ENCODE assay signal across 26 mouse cellular contexts in genomic region chr10:44819361-44819760, GRCm38 (mm10).
"Had no signal": no experiment of that assay in that cellular context is flagged by ENCODE, and none has a peak within 500 bp of the region (broad histone marks: within the 10 kb centered on the region; RNA-seq: fewer than 3 reads in every experiment).

No protein-coding gene starts in this region.

- DNase-seq: cerebellum, adult 9-11 months; cerebellum, postnatal 10 days; cerebellum, postnatal 14 days; cerebellum, postnatal 36 days; embryo, embryonic 11 days; forebrain, postnatal 0 days; gastrocnemius, adult 2 months; gastrocnemius, postnatal 10 days; gastrocnemius, postnatal 14 days; gastrocnemius, postnatal 25 days; gastrocnemius, postnatal 36 days; heart, adult 11 months; heart, adult 18-20 months; heart, adult 2 months had no signal

- H3K4me1 ChIP-seq: embryonic facial prominence, embryonic 10.5 days; embryonic facial prominence, embryonic 12.5 days; embryonic facial prominence, embryonic 13.5 days; embryonic facial prominence, embryonic 15.5 days; forebrain, embryonic 10.5 days; forebrain, embryonic 12.5 days; forebrain, embryonic 13.5 days; forebrain, embryonic 15.5 days; heart, embryonic 10.5 days had no signal

- H3K27me3 ChIP-seq: embryonic facial prominence, embryonic 12.5 days; embryonic facial prominence, embryonic 13.5 days; embryonic facial prominence, embryonic 15.5 days; forebrain, embryonic 12.5 days; forebrain, embryonic 13.5 days; forebrain, embryonic 15.5 days had no signal

- H3K9ac ChIP-seq: embryonic facial prominence, embryonic 12.5 days; embryonic facial prominence, embryonic 13.5 days; embryonic facial prominence, embryonic 15.5 days; forebrain, embryonic 12.5 days; forebrain, embryonic 13.5 days; forebrain, embryonic 15.5 days; forebrain, postnatal 0 days had no signal

- H3K4me2 ChIP-seq: embryonic facial prominence, embryonic 12.5 days; embryonic facial prominence, embryonic 13.5 days; embryonic facial prominence, embryonic 15.5 days; forebrain, embryonic 12.5 days; forebrain, embryonic 13.5 days; forebrain, embryonic 15.5 days had no signal

- H3K27ac ChIP-seq: embryonic facial prominence, embryonic 10.5 days; embryonic facial prominence, embryonic 12.5 days; embryonic facial prominence, embryonic 13.5 days; embryonic facial prominence, embryonic 15.5 days; forebrain, embryonic 10.5 days; forebrain, embryonic 12.5 days; forebrain, embryonic 13.5 days; forebrain, embryonic 15.5 days; gastrocnemius, adult 2 months; heart, adult 2 months; heart, embryonic 10.5 days had no signal

- H3K36me3 ChIP-seq: embryonic facial prominence, embryonic 10.5 days; embryonic facial prominence, embryonic 12.5 days; embryonic facial prominence, embryonic 13.5 days; embryonic facial prominence, embryonic 15.5 days; forebrain, embryonic 10.5 days; forebrain, embryonic 12.5 days; forebrain, embryonic 15.5 days; heart, embryonic 10.5 days had no signal

- H3K9me3 ChIP-seq: embryonic facial prominence, embryonic 10.5 days; embryonic facial prominence, embryonic 12.5 days; embryonic facial prominence, embryonic 13.5 days; embryonic facial prominence, embryonic 15.5 days; forebrain, embryonic 10.5 days; forebrain, embryonic 12.5 days; forebrain, embryonic 13.5 days; forebrain, embryonic 15.5 days; heart, embryonic 10.5 days had no signal

- ATAC-seq: forebrain, embryonic 13.5 days; forebrain, embryonic 14.5 days; forebrain, embryonic 15.5 days; forebrain, embryonic 16.5 days; forebrain, postnatal 0 days had no signal

- H3K4me3 ChIP-seq: embryonic facial prominence, embryonic 10.5 days; embryonic facial prominence, embryonic 12.5 days; embryonic facial prominence, embryonic 13.5 days; embryonic facial prominence, embryonic 15.5 days; erythroblast, embryonic 14.5 days; forebrain, embryonic 10.5 days; forebrain, embryonic 12.5 days; forebrain, embryonic 13.5 days; forebrain, embryonic 15.5 days; gastrocnemius, adult 2 months; heart, adult 2 months; heart, embryonic 10.5 days had no signal
